Mouse (Mus musculus): ENCODE data around the gene Vmn1r203.
"Not testable (repeated sequence)": the region's sequence is repeated elsewhere in the genome, so short reads cannot be mapped to it uniquely, and the experiment has no call there.

Vmn1r203 gene

DNA sequence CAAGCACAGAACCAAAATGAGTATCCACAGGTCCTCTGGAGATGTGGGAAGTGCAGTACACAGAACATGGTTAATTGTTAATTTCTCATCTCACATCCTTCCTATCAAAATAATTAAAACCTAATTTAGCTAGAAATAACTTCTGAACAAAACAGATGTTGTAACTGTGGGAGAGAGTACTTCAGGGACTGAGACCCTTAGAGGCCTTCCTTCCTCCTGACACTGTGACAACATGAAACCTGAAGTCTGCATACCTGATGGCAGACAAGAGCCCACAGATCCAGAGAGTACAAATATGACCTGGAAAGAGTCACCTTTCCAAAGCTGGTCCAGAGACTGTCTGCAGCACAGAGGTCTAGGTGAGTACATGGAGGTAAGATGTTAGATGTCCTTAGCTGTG lies at the start of gene Vmn1r203:
TSS of gene Vmn1r203 (plus strand) at position 301 of the 400 bp plus-strand sequence.
- no peak for DNase-seq

DNA sequence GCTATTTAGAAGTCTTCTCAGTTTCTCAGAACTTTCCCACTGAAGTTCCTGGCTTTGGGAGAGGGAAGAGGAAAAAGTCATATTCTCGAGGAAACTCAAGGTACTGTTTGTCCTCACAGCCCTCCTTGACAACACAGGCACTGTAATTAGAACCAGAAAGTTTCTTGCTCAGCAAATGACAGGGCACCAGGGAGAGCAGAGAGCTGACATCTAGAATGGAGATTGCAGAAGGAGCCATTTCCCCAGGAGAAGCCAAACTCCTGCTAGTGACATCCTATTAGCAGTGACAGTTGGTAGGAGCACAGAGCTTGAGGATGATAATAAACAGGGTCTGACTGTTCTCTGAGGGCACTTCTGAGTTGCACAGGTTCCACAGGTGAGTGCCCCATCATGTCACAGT lies 46.3 kb upstream of the Vmn1r203 start, which contains the start of gene Vmn1r201:
TSS of gene Vmn1r201 (plus strand) at position 301 of the 400 bp plus-strand sequence.
- no peak for DNase-seq

DNA sequence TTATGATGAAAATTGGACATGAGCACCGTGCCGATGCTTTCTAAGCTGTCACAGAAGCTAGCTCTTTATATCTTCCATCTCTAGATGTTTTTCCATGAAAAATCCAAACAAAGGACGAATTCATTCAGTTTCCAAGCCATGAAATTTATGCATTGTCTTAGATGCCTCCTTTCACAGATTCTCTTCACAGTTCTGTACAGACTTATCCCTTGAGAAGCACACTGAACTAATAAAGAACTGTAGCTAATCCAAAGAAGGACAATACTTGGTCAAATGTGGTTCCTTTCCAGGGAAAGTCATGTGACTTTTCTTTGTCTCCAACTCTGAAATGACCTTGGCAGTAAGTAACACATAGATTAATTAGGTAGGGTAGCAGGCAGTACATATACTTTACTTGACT lies 15.5 kb upstream of the Vmn1r203 start:
- no peak for DNase-seq

DNA sequence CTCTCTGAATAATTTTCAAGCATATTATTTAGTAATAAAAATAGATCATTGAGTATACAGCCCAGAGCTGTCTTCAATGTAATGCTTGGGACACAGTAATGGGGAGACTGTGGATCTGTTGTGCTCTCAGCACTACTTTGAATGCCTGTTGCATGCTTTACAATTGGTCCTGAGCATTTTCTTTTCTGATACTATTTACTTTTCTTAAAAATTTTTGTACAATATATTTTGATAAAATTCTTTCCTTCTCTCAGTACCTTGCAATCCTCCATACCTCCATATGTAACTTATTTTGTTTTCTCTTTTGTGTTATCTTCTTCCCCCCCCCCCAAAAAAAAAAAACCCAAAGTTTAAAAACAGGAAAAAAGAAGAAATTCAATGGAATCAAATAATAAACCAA lies 12.6 kb upstream of the Vmn1r203 start, which contains the start of gene Vmn1r202:
TSS of gene Vmn1r202 (minus strand) at position 101 of the 400 bp plus-strand sequence.
- DNase-seq, result no peak

DNA sequence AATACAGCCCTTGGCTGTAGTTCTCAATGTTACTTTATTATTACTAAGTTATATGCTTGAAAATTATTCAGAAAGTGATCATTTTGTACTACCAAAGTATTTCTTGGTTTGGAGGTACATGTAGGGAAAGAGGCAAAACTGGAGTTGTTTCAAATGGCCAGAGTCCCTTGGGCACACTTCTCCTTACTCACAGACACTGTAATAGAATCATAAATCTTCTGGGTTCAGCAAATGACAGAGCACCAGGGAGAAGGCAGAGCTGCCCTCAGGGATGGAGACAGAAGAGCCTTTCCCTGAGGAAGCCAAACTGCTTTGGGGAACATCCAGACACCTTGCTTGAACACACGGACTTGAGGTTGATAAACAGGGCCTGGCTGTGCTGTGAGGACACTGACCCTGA lies 35.0 kb downstream of the Vmn1r203 start, which contains the start of gene Vmn1r204:
TSS of gene Vmn1r204 (plus strand) at position 301 of the 400 bp plus-strand sequence.
- DNase-seq, result not testable (repeated sequence)

DNA sequence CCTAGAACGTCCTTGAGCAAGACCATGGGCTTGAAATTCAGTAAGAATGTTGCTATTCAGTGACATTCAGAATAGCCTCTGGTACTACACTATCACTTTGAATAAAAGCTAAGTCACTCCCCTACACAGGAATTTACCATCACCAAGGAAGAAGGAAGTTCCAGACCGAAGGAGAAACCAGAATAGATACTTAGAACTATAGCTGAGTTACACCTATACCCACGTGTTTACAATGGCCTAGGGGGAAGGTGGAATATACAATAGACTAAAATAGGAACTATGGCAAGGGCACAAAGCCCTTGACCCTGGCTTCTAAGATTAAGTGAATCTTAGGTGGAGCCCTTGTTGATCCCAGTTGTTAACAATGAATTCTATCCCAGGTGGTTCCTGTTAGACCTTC lies 57.0 kb downstream of the Vmn1r203 start:
- not testable (repeated sequence) for DNase-seq

Data from lung, postnatal 14 days (tissue).